Mouse (Mus musculus) adrenal gland, postnatal 0 days (tissue): Measurements from ENCODE around the gene Rnf2. TPM values are rescaled to one million over a fixed set of nuclear protein-coding genes. Genes with fewer than 3 reads are reported as not detected.

Experiments used
- microRNA-seq: library from miRNA; unstranded; fragments of <30 nt; microRNA quantifications from one replicate; pipeline ENCODE4, GENCODE M21; 2016; ENCODE audit warnings: borderline replicate concordance; ENCODE audit not compliant: insufficient number of aligned reads
- polyA plus RNA-seq: library from polyadenylated mRNA; unstranded; fragments of >200 nt; fragmentation: Nextera tagmentation; extraction: Ambion mirVana; gene quantifications from 2 replicates; pipeline ENCODE4 v1.2.1, GENCODE M21; 2015

Gene Rnf2
- 55.9 and 84.1 TPM in 2 replicates for polyA plus RNA-seq

GRCm38 (mm10) chr1:151500531-151501361 is at the start of gene Rnf2:
Rnf2 (minus strand) TSS chr1:151500955.

GRCm38 (mm10) chr1:151428263-151429221 is 72.2 kb downstream of the Rnf2 start, which contains the start of the genes Swt1 and Trmt1l:
Swt1 (minus strand) TSS chr1:151428455.
Trmt1l (plus strand) TSS chr1:151428542.

Small RNA genes lying within 50 kb of the gene (microRNA-seq; reads per million reads assigned to microRNA genes)
- gene Mir7682 = 1.1 reads per million

Other genes with a start within 250 kb of the Rnf2 start
- 57.6 and 91.5 TPM in 2 replicates for gene Ivns1abp, start 156.5 kb downstream of the Rnf2 start, polyA plus RNA-seq
- gene Swt1, start 72.5 kb downstream of the Rnf2 start, polyA plus RNA-seq = 24.9 and 41.9 TPM in 2 replicates
- gene Trmt1l, start 72.4 kb downstream of the Rnf2 start, polyA plus RNA-seq = 16.0 and 25.7 TPM in 2 replicates
- 20.7 and 47.9 TPM in 2 replicates for gene Fam129a, start 70.2 kb upstream of the Rnf2 start, polyA plus RNA-seq